Comparison of ENCODE assay signal across 17 mouse cellular contexts in genomic region chr11:85738585-85738984, GRCm38 (mm10).
DNase-seq lines count a peak whose midpoint lies in the region; ATAC-seq and TF ChIP-seq lines count a peak whose summit lies in the region.
"Had no signal": no experiment of that assay in that cellular context is flagged by ENCODE, and none has a peak within 500 bp of the region (broad histone marks: within the 10 kb centered on the region; RNA-seq: fewer than 3 reads in every experiment).

No protein-coding gene starts in this region.

- peaks cover 24% of the 10 kb centered on the region for H3K4me1 ChIP-seq in heart, embryonic 15.5 days (replicated peaks)
- H3K4me1 ChIP-seq in liver, adult 2 months (ENCODE audit: control insufficient read depth, insufficient read depth, low read length), result no peaks in the 10 kb centered on the region
- H3K4me1 ChIP-seq in liver, embryonic 12.5 days, result peaks cover 17% of the 10 kb centered on the region
- peaks cover 10% of the 10 kb centered on the region for H3K4me1 ChIP-seq in brown adipose tissue, adult 24 weeks (ENCODE audit: control insufficient read depth, insufficient read depth, insufficient read length, low read length)
- peaks cover 77% of the 10 kb centered on the region for H3K4me1 ChIP-seq in limb, embryonic 13.5 days

- no peaks in the 10 kb centered on the region for H3K9me3 ChIP-seq in heart, embryonic 15.5 days (replicated peaks)
- no peaks in the 10 kb centered on the region for H3K9me3 ChIP-seq in liver, embryonic 12.5 days (replicated peaks)
- no peaks in the 10 kb centered on the region for H3K9me3 ChIP-seq in limb, embryonic 13.5 days
- H3K9me3 ChIP-seq: embryonic facial prominence, embryonic 13.5 days; hindbrain, embryonic 15.5 days had no signal

- H3K79me2 ChIP-seq in liver, adult 2 months (ENCODE audit: control insufficient read depth, insufficient read depth, low read length), result no peaks in the 10 kb centered on the region

- H3K4me3 ChIP-seq in heart, embryonic 15.5 days, result no peak overlapping the region
- H3K4me3 ChIP-seq in liver, adult 2 months (ENCODE audit: insufficient read depth, low read depth, low read length), result no peak overlapping the region
- H3K4me3 ChIP-seq in liver, embryonic 12.5 days, result no peak overlapping the region
- no peak overlapping the region for H3K4me3 ChIP-seq in brown adipose tissue, adult 24 weeks (ENCODE audit: insufficient read depth, low read depth, low read length)
- H3K4me3 ChIP-seq in limb, embryonic 13.5 days, result no peak overlapping the region
- H3K4me3 ChIP-seq: embryonic facial prominence, embryonic 13.5 days; hindbrain, embryonic 15.5 days had no signal

- no peak overlapping the region for H3K4me2 ChIP-seq in heart, embryonic 15.5 days
- no peak overlapping the region for H3K4me2 ChIP-seq in liver, embryonic 12.5 days
- no peak overlapping the region for H3K4me2 ChIP-seq in limb, embryonic 13.5 days (replicated peaks)
- H3K4me2 ChIP-seq: embryonic facial prominence, embryonic 13.5 days; hindbrain, embryonic 15.5 days; liver, embryonic 11.5 days had no signal

- DNase-seq in heart, adult 11 months, result no peak
- DNase-seq in liver, adult 2 months (ENCODE audit: extremely low read depth, low read depth, low spot score), result peak; percentile 8
- no peak for DNase-seq in spleen, postnatal 36 days (ENCODE audit: low spot score in 2 of 2)
- DNase-seq: cerebellum, adult 9-10 months; heart, postnatal 4 days; lung, postnatal 10 days; retina, postnatal 1 day had no signal

- H3K27me3 ChIP-seq in heart, embryonic 15.5 days, result no peaks in the 10 kb centered on the region; the same call in 1 of the 2 replicates
- no peaks in the 10 kb centered on the region for H3K27me3 ChIP-seq in liver, adult 2 months (ENCODE audit: control insufficient read depth, insufficient read depth, low read length)
- peaks cover 17% of the 10 kb centered on the region for H3K27me3 ChIP-seq in liver, embryonic 12.5 days (replicated peaks)
- H3K27me3 ChIP-seq in limb, embryonic 13.5 days, result peaks cover 78% of the 10 kb centered on the region
- H3K27me3 ChIP-seq: hindbrain, embryonic 15.5 days had no signal

- peak overlapping the region; percentile 13; the same call in 1 of the 2 replicates for H3K27ac ChIP-seq in heart, embryonic 15.5 days
- no peak overlapping the region for H3K27ac ChIP-seq in liver, adult 2 months (replicated peaks; ENCODE audit: insufficient read depth, low read depth, low read length)
- no peak overlapping the region for H3K27ac ChIP-seq in liver, embryonic 12.5 days
- H3K27ac ChIP-seq in brown adipose tissue, adult 24 weeks (replicated peaks; ENCODE audit: low read depth, low read length), result peak overlapping the region; percentile 50
- peak overlapping the region; percentile 58; the same call in 1 of the 2 replicates for H3K27ac ChIP-seq in limb, embryonic 13.5 days
- H3K27ac ChIP-seq: hindbrain, embryonic 15.5 days had no signal

- no peak for TF ChIP-seq CTCF in liver, adult 2 months (IDR thresholded peaks at IDR 0.05; ENCODE audit: low read depth, low read length)

- H3K36me3 ChIP-seq in heart, embryonic 15.5 days, result no peaks in the 10 kb centered on the region
- no peaks in the 10 kb centered on the region for H3K36me3 ChIP-seq in liver, adult 2 months (ENCODE audit: control insufficient read depth, insufficient read depth, low read length)
- no peaks in the 10 kb centered on the region for H3K36me3 ChIP-seq in liver, embryonic 12.5 days
- H3K36me3 ChIP-seq in limb, embryonic 13.5 days, result no peaks in the 10 kb centered on the region
- H3K36me3 ChIP-seq: embryonic facial prominence, embryonic 13.5 days; hindbrain, embryonic 15.5 days had no signal

- no peak for TF ChIP-seq POLR2A in liver, adult 2 months (IDR thresholded peaks at IDR 0.05; ENCODE audit: extremely low read depth, insufficient read depth, low read length)

- WGBS in heart, embryonic 15.5 days, result 66% methylated on average over 5 of the region's 5 CpGs
- 47% methylated on average over 5 of the region's 5 CpGs for WGBS in liver, adult 2 months
- WGBS in liver, embryonic 12.5 days (ENCODE audit: insufficient replicate concordance), result 52% methylated on average over 5 of the region's 5 CpGs
- WGBS in limb, embryonic 13.5 days, result 27% methylated on average over 5 of the region's 5 CpGs

- no peak for ATAC-seq in heart, embryonic 15.5 days (replicated peaks; ENCODE audit: insufficient number of reproducible peaks, insufficient read depth, low FRiP score, low read depth)
- no peak for ATAC-seq in liver, embryonic 12.5 days
- ATAC-seq in limb, embryonic 13.5 days (ENCODE audit: low FRiP score, low read depth), result no peak
- ATAC-seq: intestine, postnatal 0 days; midbrain, embryonic 16.5 days had no signal

- H3K9ac ChIP-seq in heart, embryonic 15.5 days, result no peak overlapping the region
- no peak overlapping the region for H3K9ac ChIP-seq in liver, adult 2 months (ENCODE audit: low read depth, low read length)
- no peak overlapping the region for H3K9ac ChIP-seq in liver, embryonic 12.5 days
- H3K9ac ChIP-seq in limb, embryonic 13.5 days, result no peak overlapping the region
- H3K9ac ChIP-seq: embryonic facial prominence, embryonic 13.5 days; forebrain, postnatal 0 days; hindbrain, embryonic 15.5 days had no signal

Comparison
In these comparisons a context has a peak if more than half of its experiments do, and no peak if none do; other contexts are left out.
1. H3K27ac ChIP-seq: peak in heart, embryonic 15.5 days (single experiment), brown adipose tissue, adult 24 weeks (single experiment) and limb, embryonic 13.5 days (single experiment); none in liver, adult 2 months (single experiment) and liver, embryonic 12.5 days (single experiment).